Mouse (Mus musculus): Measurements from ENCODE around the gene Gemin4. TPM values are rescaled to one million over a fixed set of nuclear protein-coding genes. Genes with fewer than 3 reads are reported as not detected.

The Gemin4 gene
- polyA plus RNA-seq, 1 experiment from 2014 or later, result 13.8 TPM

DNA sequence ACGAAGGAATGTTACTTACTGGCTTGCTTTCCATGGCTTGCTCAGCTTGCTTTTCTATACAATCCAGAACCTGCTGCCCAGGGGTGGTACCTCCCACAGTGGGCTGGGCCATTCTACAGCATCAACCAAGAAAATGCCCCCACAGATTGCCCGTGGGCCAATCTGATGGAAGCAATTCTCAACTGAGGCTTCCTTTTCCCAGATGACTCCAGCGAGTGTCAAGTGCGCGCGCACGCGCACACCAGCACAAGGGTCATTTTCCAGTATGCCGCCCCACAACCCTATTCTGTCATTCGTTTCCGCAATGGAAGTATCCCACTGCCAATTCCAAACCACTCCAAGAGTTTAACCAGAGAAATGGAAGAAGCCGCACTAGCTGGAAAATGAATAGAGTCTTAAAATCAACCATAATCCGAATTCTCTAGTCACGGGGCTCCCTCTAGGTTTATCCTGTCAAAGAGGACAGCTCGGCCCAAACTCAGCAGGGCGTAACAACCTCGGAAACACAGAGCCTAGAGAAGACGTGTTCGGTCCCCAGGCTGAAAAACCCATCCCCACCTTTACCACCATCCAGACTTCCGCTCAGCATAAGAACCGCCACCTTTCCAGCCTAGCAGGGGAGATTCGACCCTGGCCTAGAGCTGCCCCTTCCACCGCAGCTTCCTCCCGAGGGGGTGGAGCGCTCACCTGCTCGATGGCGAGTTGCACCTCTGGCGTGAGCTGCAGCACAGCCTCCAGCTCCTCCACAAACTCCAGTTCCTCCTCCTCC lies 38.6 kb downstream of the Gemin4 start:
- Histone ChIP-seq H3K27ac (replicated peaks) (peak overlapping the region; percentile 85), H3K9ac (replicated peaks) (peak overlapping the region; percentile 81), H3K4me3 (replicated peaks) (peak overlapping the region; percentile 94), H3K4me1 (peaks cover 18% of the 10 kb centered on the region), H3K9me3 (replicated peaks) (no peaks in the 10 kb centered on the region), H3K4me2 (peak overlapping the region; percentile 90), H3K36me3 (peaks cover 4% of the 10 kb centered on the region; the same call in 1 of the 2 replicates), H3K27me3 (replicated peaks) (no peaks in the 10 kb centered on the region)
- peak; percentile 85 for ATAC-seq (ENCODE audit: low FRiP score)
- WGBS, result 1% methylated on average over 28 of the region's 28 CpGs

DNA sequence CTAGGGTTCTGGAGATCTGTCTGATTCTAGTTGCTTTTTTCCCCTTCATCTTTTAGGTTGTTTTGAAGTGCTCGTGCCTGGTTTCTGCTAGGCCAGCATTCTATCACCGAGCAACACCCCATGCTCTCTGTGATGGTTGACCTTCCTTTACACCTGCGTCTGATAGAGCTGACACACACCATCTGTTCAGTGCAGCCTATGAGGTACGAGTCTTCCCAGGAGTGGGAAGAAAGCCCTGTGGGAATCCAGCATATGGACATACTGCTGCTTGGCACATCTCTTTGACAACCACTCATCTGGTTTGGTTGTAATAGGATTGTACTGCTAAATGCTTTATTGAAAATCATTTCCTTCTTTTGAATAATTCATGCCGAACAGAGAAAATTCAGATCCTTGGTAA lies 47.3 kb downstream of the Gemin4 start:
- WGBS, result 59% methylated on average over 5 of the region's 5 CpGs
- ATAC-seq (ENCODE audit: low FRiP score), result no peak
- Histone ChIP-seq H3K4me3 (replicated peaks) (no peak overlapping the region), H3K9ac (replicated peaks) (no peak overlapping the region), H3K4me2 (no peak overlapping the region), H3K4me1 (0 out of 2 replicates have a peak, but pooled peaks cover 5% of the 10 kb centered on the region), H3K9me3 (replicated peaks) (no peaks in the 10 kb centered on the region), H3K27me3 (replicated peaks) (no peaks in the 10 kb centered on the region), H3K36me3 (peaks cover 25% of the 10 kb centered on the region), H3K27ac (replicated peaks) (no peak overlapping the region)

DNA sequence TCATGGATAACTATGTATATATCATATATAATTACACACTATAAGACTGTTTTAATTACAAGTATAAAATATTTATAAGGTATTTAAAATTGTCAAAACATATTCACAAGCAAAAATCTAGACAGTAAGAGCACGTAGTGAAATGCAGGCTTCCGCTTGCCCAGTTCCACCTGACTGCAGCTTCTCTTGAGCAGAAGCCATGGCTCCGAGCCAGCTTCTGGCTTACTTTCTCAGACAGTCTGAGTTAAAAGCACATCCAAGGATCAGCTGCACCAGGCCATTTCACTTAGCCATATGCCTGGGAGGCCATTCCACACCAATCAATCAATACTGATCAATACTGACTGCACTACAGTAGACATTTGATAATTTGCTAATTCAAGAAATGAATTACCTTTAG lies 48.5 kb downstream of the Gemin4 start:
- WGBS, result 80% methylated on average over 3 of the region's 3 CpGs
- Histone ChIP-seq H3K9me3 (replicated peaks) (no peaks in the 10 kb centered on the region), H3K36me3 (peaks cover 30% of the 10 kb centered on the region), H3K27me3 (replicated peaks) (no peaks in the 10 kb centered on the region), H3K9ac (replicated peaks) (no peak overlapping the region), H3K4me2 (no peak overlapping the region), H3K27ac (replicated peaks) (no peak overlapping the region), H3K4me3 (replicated peaks) (no peak overlapping the region), H3K4me1 (0 out of 2 replicates have a peak, but pooled peaks cover 5% of the 10 kb centered on the region)
- ATAC-seq (ENCODE audit: low FRiP score), result no peak

DNA sequence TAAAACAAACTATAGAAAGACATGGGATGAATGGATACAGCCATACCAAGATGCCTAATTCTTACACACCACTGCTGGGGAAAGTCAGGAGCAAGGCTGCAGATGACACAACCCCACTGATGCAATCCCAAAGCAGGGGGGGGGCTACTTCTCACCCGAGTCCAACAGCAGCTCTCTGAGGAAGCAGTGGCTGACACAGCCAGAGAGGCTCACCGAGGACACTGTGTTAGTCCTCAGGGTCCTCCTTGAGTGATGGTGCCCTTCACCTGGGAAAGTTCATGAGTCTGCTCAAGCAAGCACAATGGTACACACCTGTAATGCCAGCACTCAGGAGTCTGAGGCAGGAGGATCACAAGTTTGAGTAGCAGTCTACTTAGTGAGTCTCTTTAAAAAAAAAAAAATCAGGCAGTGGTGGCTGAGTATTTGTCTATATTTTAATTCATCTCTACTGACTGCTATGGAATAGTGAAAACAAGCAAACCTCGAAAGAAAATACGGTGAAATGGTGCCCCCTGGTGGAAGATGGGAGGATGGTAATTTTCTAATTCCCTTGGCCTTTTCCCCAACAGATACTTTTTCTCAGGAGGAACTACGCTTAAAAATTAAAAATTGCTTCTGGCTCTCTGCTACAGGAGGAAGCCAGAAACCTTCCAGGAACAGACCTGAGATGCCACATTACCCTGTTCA lies 50.2 kb downstream of the Gemin4 start:
- H3K36me3 ChIP-seq, result peaks cover 33% of the 10 kb centered on the region
- H3K4me1 ChIP-seq, result 0 out of 2 replicates have a peak, but pooled peaks cover 5% of the 10 kb centered on the region
- H3K9ac ChIP-seq (replicated peaks), result no peak overlapping the region
- no peaks in the 10 kb centered on the region for H3K27me3 ChIP-seq (replicated peaks)
- no peak overlapping the region for H3K4me2 ChIP-seq
- WGBS, result 27% methylated on average over 5 of the region's 5 CpGs
- no peak overlapping the region for H3K4me3 ChIP-seq (replicated peaks)
- no peak overlapping the region for H3K27ac ChIP-seq (replicated peaks)
- H3K9me3 ChIP-seq (replicated peaks), result no peaks in the 10 kb centered on the region
- ATAC-seq (ENCODE audit: low FRiP score), result no peak

DNA sequence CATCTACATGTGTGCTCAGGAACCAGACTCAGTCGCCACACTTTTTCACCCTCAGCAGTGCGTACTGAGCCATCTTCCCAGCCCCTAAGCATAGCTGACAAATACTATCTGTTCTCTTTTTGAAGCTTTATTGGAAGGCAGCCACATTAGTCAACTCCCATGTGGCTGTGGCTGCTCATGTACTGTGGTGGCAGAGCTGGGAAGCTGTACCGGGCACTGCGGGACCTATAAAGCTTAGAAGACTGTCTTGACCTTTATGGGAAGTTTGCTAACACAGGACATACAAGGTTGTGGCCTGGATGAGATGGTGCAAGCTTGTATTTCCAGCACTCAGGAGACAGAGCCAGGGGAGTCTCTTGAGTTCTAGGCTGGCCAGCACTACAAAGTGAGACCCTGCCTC lies 50.8 kb downstream of the Gemin4 start:
- Histone ChIP-seq H3K9ac (replicated peaks) (no peak overlapping the region), H3K27me3 (replicated peaks) (no peaks in the 10 kb centered on the region), H3K27ac (replicated peaks) (no peak overlapping the region), H3K4me1 (0 out of 2 replicates have a peak, but pooled peaks cover 5% of the 10 kb centered on the region), H3K4me2 (no peak overlapping the region), H3K9me3 (replicated peaks) (no peaks in the 10 kb centered on the region), H3K4me3 (replicated peaks) (no peak overlapping the region), H3K36me3 (peaks cover 31% of the 10 kb centered on the region)
- 97% methylated on average over 4 of the region's 4 CpGs for WGBS
- no peak for ATAC-seq (ENCODE audit: low FRiP score)

Other genes with a start within 250 kb of the Gemin4 start
- gene 1700016K19Rik, start 217.8 kb downstream of the Gemin4 start, polyA plus RNA-seq (2015; fragmentation: Nextera tagmentation; extraction: Ambion mirVana), result 2.9 and 3.3 TPM in 2 replicates
- gene Rflnb, start 189.9 kb downstream of the Gemin4 start, polyA plus RNA-seq (2015; fragmentation: Nextera tagmentation; extraction: Ambion mirVana), result 12.6 and 19.1 TPM in 2 replicates
- gene Vps53, start 38.0 kb downstream of the Gemin4 start, polyA plus RNA-seq (2015; fragmentation: Nextera tagmentation; extraction: Ambion mirVana), result 69.4 and 69.5 TPM in 2 replicates
- gene Fam57a, start 38.0 kb downstream of the Gemin4 start, polyA plus RNA-seq (2015; fragmentation: Nextera tagmentation; extraction: Ambion mirVana), result 24.4 and 36.0 TPM in 2 replicates
- gene Dbil5, start 56 bp downstream of the Gemin4 start, polyA plus RNA-seq (2015; fragmentation: Nextera tagmentation; extraction: Ambion mirVana), result 0.38 and 0.79 TPM in 2 replicates
- 27.3 and 28.1 TPM in 2 replicates for gene Mrm3, start 26.1 kb upstream of the Gemin4 start, polyA plus RNA-seq (2015; fragmentation: Nextera tagmentation; extraction: Ambion mirVana)
- gene Glod4, start 26.1 kb upstream of the Gemin4 start, polyA plus RNA-seq (2015; fragmentation: Nextera tagmentation; extraction: Ambion mirVana), result 112 and 123 TPM in 2 replicates
- 27.3 and 29.8 TPM in 2 replicates for gene Nxn, start 181.5 kb upstream of the Gemin4 start, polyA plus RNA-seq (2015; fragmentation: Nextera tagmentation; extraction: Ambion mirVana)
- gene Timm22, start 189.3 kb upstream of the Gemin4 start, polyA plus RNA-seq (2015; fragmentation: Nextera tagmentation; extraction: Ambion mirVana), result 107 and 108 TPM in 2 replicates

All from neural tube, embryonic 15.5 days (tissue).